ENCODE assay signal across 9 mouse cellular contexts in genomic region chr8:106576849-106577555, GRCm38 (mm10). TPM values are rescaled to one million over a fixed set of nuclear protein-coding genes. Genes with fewer than 3 reads are reported as not detected.
A peak's percentile ranks its signal among the peaks of the same experiment; 100 is the strongest.
DNase-seq lines count a peak whose midpoint lies in the region; ATAC-seq lines count a peak whose summit lies in the region.
"Had no signal": no experiment of that assay in that cellular context is flagged by ENCODE, and none has a peak within 500 bp of the region (broad histone marks: within the 10 kb centered on the region; RNA-seq: fewer than 3 reads in every experiment).

No protein-coding gene starts in this region.

- no peaks in the 10 kb centered on the region for H3K9me3 ChIP-seq in heart, embryonic 13.5 days
- H3K9me3 ChIP-seq in hindbrain, embryonic 10.5 days: no peaks in the 10 kb centered on the region

- 0 out of 2 replicates have a peak overlapping the region, but pooled peaks have one; percentile 7 for H3K4me2 ChIP-seq in heart, embryonic 13.5 days

- WGBS in heart, embryonic 13.5 days: 16% methylated on average over 6 of the region's 6 CpGs
- WGBS in hindbrain, embryonic 10.5 days: 49% methylated on average over 6 of the region's 6 CpGs

- H3K36me3 ChIP-seq in heart, embryonic 13.5 days: no peaks in the 10 kb centered on the region
- no peaks in the 10 kb centered on the region for H3K36me3 ChIP-seq in hindbrain, embryonic 10.5 days

- H3K27ac ChIP-seq in heart, embryonic 13.5 days (replicated peaks): peak overlapping the region; percentile 44
- no peak overlapping the region for H3K27ac ChIP-seq in hindbrain, embryonic 10.5 days

- H3K27me3 ChIP-seq in heart, embryonic 13.5 days (replicated peaks): 0 out of 2 replicates have a peak, but pooled peaks cover 2% of the 10 kb centered on the region
- no peaks in the 10 kb centered on the region for H3K27me3 ChIP-seq in hindbrain, embryonic 10.5 days (ENCODE audit: insufficient read depth, poor library complexity, severe bottlenecking)

- no peak for ATAC-seq in heart, embryonic 13.5 days (ENCODE audit: extremely low read depth, insufficient number of reproducible peaks, low FRiP score, low TSS enrichment)
- ATAC-seq in megakaryocyte progenitor cell, adult 5-6 weeks (replicated peaks; ENCODE audit: poor library complexity): peak; percentile 67; the same call in 1 of the 2 replicates

- DNase-seq in heart, adult 9 months (ENCODE audit: low spot score in 2 of 2): no peak
- DNase-seq in adrenal gland, adult 2 months: peak; percentile 64
- peak; percentile 45 to 69 for DNase-seq in kidney, adult 8-10 months
- DNase-seq in thymus, postnatal 10 days (ENCODE audit: low spot score in 2 of 2): no peak
- DNase-seq in cerebellum, adult 11 months: no peak
- no peak for DNase-seq in hindbrain, embryonic 10.5 days (ENCODE audit: low spot score)
- DNase-seq: layer of hippocampus, adult 9-11 months had no signal

- H3K4me3 ChIP-seq in heart, embryonic 13.5 days: no peak overlapping the region
- H3K4me3 ChIP-seq in hindbrain, embryonic 10.5 days: no peak overlapping the region

- peaks cover 18% of the 10 kb centered on the region for H3K4me1 ChIP-seq in heart, embryonic 13.5 days
- H3K4me1 ChIP-seq in hindbrain, embryonic 10.5 days (replicated peaks): 0 out of 2 replicates have a peak, but pooled peaks cover 4% of the 10 kb centered on the region

- H3K9ac ChIP-seq in heart, embryonic 13.5 days: no peak overlapping the region

RNA-seq across cellular contexts. Expression of gene Gm10073, which starts 3.7 kb away (rescaled TPM):
- polyA plus RNA-seq in heart, embryonic 13.5 days (2015; fragmentation: Nextera tagmentation; extraction: Ambion mirVana): 6.0 and 11.9 TPM in 2 replicates
- total RNA-seq in adrenal gland, adult 2 months (2021): 100 to 1,000 TPM in 1 of 2 experiments, 10 to 100 TPM in 1; 71.9 to 145 TPM
- 50.1 and 65.3 TPM in 2 replicates for polyA plus RNA-seq in adrenal gland, adult 2 months (2012; rRNA removed)
- 111 and 130 TPM in 2 replicates for total RNA-seq in megakaryocyte progenitor cell, adult 5-6 weeks (2015)
- total RNA-seq in megakaryocyte progenitor cell, adult 5-6 weeks (2017): 8.4 and 9.5 TPM in 2 replicates
- 6.2 and 8.0 TPM in 2 replicates for polyA plus RNA-seq in hindbrain, embryonic 10.5 days (2016; fragmentation: Nextera tagmentation; extraction: Ambion mirVana)

RNA-seq across cellular contexts. Expression of gene Cdh1, which starts 26.1 kb away (rescaled TPM):
- polyA plus RNA-seq in heart, embryonic 13.5 days (2015; fragmentation: Nextera tagmentation; extraction: Ambion mirVana): 3.0 and 3.2 TPM in 2 replicates
- total RNA-seq in adrenal gland, adult 2 months (2021): under 1 TPM; 0.14 to 0.23 TPM
- 0.08 and 0.09 TPM in 2 replicates for polyA plus RNA-seq in adrenal gland, adult 2 months (2012; rRNA removed)
- 0.42 and 1.2 TPM in 2 replicates for total RNA-seq in megakaryocyte progenitor cell, adult 5-6 weeks (2015)
- total RNA-seq in megakaryocyte progenitor cell, adult 5-6 weeks (2017): 0.62 and 1.3 TPM in 2 replicates
- polyA plus RNA-seq in hindbrain, embryonic 10.5 days (2016; fragmentation: Nextera tagmentation; extraction: Ambion mirVana): 9.0 and 10.5 TPM in 2 replicates

Comparison
In these comparisons a context has a peak if more than half of its experiments do, and no peak if none do; other contexts are left out.
1. DNase-seq: peak in adrenal gland, adult 2 months (single experiment) and kidney, adult 8-10 months (2 of 2); none in heart, adult 9 months (0 of 2), thymus, postnatal 10 days (0 of 2), cerebellum, adult 11 months (single experiment) and hindbrain, embryonic 10.5 days (single experiment).